Mouse (Mus musculus): ENCODE data around the gene Eif3j1.

The Eif3j1 gene

GRCm38 (mm10) chr2:122102070-122102469, 73.7 kb downstream of the Eif3j1 start:
- in situ Hi-C loops (cut with MboI), result no loop called here

All from mature B cell (primary cell).